Mouse (Mus musculus) right cerebral cortex, postnatal 14 days (tissue): ENCODE data around the gene Rcan3.

ENCODE experiments used
- DNase-seq: peaks from one replicate; pipeline ENCODE4 v3.0.0; 2022

Rcan3 gene

DNA sequence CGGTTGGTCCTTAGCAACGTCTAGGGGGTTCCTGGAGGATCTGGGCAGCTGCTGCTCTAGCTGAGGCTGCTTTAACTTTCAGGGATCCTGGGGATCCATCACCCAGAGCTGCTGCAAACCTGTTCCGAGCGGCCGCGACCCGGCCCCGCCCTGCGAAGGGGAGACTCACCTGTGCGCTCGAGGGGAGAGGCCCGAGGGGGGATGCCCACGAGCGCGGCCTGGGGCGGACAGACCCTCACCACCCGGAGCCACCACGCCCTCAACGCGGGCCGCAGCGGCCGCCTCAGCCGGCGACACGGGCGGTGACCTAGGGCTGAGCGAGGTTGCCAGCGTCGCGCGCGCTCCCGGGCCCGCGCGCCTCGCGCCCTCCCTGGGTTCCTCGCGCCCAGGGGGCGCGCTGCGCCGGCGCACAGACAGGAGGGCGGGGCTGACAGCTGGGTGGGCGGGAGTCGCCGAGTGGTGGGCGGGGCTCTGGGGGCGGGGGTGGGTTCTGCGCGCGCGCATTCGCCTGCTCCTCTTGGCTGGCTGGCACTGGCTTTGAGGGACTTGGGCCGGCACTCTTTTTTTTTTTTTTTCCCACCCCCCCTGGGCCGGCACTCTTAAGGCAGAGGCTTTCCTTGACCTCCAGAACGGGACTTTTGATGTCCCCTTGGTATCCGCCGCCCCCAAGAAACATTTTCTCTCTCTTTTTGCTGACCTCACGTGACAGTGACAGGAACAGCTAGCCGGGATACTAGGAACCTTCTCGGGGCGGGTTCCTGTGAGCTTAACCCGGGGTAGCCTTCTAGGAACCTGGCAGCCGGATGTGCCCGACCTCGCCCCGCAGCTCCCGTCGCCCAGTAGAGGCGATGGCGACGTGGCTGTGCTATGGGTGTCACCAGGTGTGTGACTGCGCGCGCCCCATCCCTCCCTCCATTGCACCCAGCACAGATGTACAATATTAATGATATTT is at the start of gene Rcan3:
Gene Rcan3 (minus strand): TSS at position 411 of the 952 bp plus-strand sequence.
- DNase-seq = peak; percentile 69

DNA sequence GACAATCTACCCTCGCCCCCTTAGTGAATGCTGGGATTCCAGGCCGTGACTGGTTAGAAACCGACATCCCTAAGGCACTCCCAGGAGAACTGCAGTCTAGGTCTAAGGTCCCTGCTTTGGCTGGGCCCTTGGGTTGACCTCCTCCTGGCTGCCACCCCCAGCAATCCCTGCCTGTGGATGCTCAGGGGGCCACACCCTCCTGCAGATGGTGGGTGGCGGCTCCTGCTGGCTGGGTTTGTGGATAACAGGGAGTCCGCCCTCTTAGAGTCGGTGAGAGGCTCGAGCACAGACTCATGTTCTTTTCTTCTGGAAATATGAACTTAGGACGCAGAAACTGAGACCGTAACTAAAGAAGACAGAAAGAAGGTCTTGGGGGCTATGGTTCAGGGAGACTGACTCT is 46.7 kb upstream of the Rcan3 start:
- DNase-seq = no peak

DNA sequence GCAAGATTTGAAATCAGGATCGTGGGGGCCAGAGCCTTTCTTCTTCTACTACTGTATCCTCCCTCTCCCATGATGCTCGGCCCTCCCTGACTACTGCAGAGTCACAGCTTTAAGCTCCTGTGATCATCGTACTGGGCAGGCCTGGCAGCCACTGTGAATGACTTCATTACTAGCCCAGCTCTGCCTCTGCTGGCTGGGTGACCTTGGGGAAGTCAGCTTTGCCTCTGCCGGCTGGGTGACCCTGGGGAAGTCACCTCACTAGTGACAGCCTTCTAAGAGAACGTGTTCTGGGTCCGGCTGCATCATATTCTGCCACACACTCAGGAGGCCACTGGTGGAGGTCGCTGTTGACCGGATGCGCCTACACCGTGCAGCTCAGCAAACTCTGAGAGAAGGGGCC is 44.2 kb upstream of the Rcan3 start:
- DNase-seq = no peak

DNA sequence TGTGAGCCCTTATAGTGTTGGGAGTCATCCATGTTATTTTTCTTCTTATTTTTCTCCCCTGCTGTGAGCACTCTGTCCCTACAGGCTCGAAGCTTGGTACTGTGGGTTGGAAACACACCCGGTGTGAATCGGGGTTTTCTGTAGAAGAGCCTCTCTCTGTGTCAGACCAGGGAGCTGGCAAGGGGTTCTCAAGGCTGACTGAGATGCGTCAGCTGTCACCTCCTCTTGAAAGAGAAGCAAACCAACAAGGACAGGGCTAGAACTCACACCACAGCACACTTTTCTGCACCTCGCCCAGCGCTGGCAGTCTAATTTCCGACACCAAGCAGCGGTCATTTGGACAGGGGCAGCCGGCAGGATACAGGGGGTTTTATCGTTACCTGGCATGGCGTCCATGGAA is 29.8 kb upstream of the Rcan3 start:
- DNase-seq = no peak

DNA sequence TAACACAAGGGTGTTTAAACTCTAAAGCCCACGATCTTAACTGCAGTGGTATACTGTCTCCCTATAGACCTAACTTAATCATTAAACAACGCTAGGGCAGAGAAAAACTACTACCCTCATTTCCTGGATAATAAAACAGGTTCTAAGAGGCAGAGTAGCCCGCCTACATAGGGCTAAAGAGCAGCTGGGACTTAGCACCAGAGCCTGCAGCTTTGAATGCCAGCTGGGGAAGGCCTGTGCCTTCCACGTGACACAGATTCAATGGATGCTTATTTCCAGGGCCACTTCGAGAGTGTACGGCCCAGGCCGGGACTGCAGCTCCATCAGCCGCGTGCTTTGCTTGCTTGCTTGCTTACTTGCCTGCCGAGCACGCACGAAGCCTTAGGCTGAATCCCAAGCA is 19.9 kb upstream of the Rcan3 start:
- DNase-seq = no peak

DNA sequence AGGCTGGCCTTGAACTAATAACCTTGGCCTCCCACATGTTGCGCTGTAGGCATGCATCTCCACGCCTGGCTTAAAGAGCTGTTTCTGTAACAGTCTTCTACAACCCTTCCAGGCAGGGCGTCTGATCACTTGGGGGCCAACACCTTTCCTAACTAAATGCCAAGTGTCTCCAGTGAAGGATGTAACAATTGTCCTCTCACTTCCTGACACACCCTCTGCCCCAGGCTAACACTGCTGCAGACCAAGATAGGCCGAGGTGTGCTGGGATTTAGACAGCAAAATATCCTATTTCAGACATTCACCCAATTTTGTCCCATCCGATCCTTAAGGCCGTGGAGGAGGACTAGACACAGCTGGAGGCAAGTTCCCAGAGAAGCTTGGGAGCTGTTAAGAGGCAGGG is 19.5 kb upstream of the Rcan3 start:
- DNase-seq = no peak

DNA sequence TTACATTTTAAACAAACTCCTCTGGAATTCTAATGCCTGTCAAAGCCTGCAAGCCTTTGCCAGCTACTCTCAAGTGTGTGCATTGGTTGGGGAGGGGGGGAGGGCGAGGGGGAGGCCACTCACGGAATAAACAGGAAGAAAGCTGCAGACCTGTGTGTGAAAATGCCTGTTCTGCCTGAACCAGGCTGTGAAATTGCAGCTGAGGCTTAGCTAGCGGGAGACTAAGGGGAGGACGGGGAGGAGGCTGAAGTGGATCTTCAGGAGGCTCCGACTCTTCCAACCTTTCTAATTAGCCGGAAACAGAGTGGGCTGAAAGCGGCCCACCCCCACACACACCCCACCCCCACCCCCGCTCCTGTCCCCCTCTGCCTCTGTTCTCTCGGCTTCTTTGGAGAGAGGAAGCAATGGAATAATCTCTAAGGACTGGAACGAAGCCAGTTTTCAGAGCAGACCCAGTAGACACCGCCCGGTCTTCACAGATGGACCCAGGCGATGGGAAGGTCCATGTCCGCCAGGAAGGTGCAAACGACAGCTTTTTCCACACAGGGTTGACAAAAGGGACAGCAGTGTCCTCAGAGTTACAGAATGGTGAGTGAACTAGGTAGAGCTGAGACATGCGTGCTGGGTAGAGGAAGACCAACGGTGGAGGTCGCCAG is 17.8 kb upstream of the Rcan3 start:
- DNase-seq = no peak

DNA sequence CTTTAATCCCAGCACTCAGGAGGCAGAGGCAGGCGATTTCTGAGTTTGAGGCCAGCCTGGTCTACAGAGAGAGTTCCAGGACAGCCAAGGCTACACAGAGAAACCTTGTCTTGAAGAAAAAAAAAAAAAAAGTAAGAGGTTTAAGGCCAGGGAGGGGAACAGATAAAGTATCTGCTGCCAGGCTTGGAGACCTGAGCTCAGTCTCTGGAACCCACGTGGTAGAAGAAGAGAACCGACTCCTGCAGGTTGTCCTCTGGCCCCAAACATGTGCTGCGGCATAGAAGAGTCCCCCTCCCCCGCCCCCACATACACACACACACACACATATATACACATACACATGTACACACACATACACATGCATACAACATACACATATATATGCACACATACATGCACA is 8.8 kb upstream of the Rcan3 start:
- DNase-seq = no peak

DNA sequence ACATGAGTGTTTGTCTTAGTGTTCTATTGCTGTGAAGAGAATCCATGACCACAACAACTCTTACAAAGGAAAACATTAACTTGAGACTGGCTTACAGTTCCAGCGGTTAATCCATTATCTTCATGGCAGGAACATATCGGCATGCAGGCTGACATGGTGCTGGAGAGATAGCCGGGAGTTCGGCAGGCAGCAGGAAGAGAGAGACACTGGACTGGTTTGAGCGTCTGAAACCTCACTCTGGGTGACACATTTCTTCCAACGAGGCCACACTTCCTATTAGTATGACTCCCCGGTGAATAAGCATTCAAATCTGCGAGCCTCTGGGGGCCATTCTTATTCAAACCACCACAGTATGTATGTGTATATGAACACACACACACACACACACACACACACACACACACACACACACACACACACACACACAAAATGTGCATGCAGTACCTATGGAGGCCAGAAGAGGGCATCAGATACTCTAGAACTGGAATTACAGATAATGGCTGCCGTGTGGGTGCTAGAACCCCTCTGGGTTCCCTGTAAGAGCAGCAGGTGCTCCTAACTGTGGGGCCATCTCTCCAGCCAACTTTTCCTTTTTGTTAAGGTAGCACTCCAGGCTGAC is 6.4 kb upstream of the Rcan3 start:
- DNase-seq = no peak

DNA sequence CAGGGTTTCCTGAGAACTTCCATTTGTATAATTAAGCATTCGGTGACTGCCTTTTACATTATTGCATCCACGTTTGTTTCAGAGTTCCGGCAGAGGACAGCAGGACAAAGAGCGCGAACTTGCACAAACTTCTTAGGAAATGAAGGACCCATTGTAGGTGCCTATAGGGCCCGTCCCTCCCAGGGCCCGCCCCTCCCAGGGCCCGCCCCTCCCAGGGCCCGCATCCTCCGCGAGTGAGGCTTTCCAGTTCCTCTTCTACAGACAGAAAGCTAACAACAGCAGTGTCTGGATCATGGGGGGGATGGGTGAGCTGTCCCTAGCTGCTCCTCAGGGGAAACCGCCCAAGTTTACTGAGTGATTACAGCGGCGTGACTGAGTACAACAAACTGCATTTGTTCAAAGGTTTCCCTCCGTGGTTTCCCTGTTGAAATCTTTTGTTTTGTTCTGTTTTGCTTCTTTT is 5.6 kb upstream of the Rcan3 start:
- no peak for DNase-seq

DNA sequence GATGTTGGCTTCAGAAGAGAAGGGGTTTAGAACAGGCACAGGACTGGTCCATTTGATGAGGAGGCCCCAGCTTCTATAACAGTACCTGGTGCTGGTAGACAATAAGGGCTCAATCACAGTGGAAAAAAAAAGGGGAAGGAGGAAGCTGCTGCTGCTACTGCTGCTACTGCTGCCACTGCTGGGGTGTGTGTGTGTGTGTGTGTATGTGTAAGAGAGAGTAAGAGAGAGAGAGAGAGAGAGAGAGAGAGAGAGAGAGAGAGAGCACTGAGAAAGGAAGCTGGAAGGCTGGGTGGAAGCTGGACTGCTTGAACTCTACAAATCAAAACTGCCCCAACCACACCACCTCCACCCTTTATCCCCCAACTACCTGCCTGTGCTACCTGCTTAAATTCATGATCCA is 4.3 kb upstream of the Rcan3 start:
- DNase-seq = no peak

DNA sequence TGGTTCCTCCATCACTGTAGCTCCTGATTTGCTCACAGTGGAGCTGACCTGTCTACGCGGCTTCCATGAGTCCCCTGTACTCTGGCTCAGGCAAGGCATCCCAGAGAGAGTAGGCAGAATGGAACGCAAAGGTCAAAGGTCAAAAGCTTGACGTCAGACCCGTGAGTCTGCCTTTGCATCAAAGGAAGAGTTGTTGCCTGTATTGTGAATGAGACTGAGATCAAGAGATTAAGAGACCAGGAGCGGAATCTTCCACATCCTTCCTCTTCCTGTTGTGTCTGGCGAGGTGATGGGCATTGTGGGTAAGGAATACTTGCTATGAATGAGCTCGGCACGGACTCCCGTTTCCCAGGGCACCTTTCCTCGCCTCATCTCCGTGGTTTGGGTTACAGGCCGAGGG is 2.6 kb upstream of the Rcan3 start:
- DNase-seq = no peak

DNA sequence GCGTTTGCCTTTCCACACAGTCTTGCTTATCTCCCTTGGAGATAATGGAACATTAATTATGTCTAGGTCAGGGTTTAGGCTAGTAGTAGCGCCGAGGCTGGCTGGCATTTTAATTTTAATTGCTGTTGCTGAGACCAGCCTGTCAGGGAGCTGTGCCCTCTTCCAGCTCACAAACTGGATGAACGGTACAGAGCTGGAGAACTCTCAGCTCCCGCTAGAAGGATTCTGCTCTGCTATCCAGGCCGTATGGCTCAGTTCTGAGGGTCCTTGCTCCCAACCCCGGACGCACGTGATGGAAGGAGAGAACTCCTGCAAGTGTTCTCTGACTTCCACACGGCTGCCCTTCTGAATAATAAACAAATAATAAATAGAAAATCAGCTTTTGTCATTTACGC is 739 bp upstream of the Rcan3 start:
- no peak for DNase-seq

DNA sequence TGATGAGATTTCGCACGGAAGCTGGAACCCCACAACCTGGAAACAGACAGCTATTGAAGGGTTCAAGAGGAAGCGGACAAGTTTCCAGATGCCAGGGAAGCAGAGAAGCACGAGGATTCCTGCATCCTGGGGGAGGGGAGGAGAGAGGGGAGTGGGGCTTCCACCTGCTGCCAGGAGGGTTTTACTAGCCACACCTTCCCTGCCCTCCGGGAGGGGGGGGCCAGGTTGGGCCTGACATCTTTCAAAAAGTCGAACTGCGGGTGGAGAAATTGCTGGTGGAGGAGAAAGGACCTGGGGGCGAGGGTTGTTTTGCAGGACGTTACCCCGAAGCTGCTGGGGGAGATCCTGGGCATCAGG is 589 bp downstream of the Rcan3 start:
- DNase-seq = no peak

DNA sequence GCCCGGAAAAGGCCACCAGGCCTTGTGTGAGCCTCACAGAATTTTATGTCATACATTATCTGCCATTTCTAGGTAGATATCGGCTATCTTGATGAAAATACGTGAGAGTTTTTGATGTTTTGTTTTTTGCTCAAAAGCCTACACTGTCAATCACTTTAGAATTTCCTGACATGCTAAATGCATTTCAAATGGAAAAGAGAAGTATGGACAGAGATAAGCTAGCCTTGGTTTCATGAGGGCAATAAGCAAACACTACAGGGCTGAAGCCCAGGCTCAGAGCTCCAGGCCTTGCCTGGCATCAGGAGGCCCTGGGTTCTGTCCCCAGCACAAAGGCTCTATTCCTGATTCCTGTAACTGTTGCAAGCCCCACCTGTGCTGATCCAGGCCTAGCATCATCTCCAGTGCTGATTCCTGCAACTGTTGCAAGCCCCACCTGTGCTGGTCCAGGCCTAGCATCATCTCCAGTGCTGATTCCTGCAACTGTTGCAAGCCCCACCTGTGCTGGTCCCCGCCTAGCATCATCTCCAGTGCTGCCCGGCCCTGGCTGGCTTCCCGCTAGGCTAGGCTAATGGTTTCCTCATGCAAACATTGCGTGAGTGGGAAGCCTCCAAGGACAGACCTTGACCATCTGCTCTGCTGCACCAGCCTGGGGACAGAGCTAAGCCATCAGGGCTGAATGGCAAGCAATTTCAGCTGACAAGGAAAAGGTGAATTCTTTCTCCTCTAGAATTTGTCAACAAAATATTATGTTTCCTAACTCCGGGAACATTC is 3.5 kb downstream of the Rcan3 start:
- no peak for DNase-seq

DNA sequence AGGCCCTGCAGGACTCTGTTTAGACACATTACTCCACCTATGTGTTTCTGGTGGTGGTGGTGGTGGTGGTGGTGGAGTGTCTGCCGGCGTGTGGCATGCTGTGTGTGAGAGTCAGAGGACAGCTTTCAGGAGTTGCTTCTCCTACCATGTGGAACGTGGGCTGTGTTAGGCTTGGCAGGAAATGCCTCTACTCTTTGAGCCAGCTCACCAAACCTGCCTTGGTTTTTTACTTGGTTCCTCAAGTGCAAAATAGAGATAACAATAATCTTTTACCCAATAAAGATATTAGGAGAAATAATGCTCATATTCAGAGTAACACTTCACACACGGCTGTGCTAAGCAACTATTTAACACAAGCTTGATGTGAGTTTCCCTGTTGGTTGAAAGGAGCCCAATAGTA is 4.3 kb downstream of the Rcan3 start:
- DNase-seq = no peak

DNA sequence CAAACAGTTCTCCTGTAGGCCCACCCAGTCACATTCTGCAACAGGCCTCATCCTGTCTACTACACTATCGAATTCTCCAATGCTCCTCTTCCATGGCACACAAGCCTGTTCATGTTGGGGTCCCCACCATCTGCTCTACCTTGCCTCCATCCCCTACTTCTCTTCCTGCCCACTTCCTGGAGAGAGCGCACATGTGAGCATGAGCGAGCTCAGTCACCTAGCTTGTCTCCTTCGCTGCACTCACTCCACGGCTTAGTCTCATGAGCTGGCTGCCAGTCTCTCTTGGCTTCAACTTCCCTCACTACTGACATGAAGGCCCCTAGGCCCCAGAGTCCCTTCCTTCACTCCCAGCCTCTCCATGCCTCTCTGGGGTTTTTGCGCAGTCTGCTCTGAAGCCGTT is 7.1 kb downstream of the Rcan3 start:
- DNase-seq = no peak

DNA sequence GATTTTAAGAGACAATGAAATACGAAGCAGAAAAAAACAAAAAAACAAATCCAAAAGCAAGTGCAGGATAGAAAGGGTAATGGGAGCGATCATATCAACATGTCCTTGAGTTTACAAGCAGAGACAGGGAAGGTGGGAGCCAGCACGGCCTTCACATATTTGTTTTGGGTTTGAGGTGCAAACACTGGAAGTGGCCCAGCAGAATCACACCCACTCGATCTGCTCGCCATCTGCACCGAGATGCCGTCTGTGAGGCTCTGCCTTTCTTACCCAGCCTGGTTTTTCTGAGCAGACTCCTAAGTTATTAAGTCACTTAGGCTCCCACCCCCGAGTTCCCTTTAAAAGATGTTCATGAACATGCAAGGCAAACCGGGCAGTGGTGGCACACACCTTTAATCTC is 8.0 kb downstream of the Rcan3 start:
- DNase-seq = peak; percentile 70

DNA sequence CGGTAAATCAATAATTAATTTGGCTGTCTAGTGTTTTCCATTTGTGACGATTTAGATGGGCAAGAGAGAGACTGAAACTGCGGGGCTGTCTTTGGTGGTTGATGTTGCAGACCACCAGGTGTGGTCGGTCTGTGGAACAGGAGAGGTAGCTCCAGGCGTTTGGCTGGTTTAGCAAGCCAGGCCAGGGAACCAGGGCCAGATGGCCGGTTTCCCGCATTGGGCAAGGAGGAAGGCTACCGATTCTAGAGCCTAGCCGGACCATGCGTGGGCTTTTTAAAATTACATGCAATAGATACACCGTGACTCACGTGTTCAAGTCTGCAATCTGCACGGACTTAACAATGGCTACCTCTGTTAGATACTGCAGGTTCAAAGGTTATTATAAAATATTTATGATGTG is 12.7 kb downstream of the Rcan3 start:
- DNase-seq = no peak

DNA sequence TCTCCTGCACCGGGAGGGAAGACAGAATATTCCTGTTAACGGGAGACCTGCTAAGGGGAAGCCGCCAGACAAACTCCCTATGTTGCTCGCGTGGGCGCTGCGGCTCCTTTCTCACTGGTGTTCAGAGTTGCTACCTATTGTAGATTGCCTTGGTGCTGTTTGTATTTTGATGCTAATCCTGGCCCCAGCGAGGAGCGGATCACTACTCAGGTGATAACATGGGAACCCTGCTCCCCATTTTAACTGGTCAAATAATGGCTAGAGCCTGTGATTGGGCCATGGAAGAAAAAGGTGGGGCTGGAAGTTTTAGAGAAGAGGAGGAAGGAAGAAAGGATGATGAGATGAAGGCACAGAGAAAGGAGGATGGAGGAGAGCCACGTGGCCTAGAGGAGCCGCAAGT is 13.2 kb downstream of the Rcan3 start:
- DNase-seq = no peak

DNA sequence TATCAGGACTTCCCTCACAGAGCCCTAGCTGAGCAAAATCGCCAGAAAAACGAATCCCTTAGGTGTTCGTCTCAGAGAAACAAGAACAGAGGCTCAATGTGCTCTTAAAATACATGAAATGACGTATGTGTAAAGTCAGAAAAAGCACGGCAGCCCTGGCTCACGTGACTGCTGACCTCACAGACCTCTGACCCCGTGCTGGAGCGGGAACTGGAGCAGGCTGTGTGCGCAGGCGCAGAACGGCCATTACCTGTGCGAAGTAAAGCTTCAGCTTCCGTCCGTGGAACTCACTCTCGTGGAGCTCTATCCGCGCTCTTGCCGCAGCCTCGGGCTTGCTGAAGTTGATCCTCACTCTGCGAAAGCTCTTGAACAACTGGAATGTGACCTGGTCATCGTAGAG is 13.7 kb downstream of the Rcan3 start:
- DNase-seq = no peak

DNA sequence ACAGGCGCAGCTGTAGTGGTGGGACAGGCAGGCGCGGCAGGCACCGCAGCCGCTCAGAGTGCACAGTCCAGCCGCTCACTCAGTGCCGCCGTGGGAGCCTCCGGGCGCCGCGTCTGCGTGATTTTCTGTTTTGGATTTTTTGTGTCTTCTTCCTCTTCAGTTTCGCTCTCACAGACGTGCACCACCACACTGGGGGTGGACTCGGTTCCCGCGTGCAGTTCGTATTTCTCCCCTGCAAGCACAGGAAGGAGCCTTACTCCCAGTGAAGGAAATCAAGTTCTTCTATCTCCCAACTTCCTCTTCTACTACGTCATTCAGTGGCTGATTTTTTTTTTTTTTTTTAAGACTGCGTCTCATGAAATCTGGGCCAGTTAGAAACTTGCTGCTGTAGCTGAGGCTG is 17.3 kb downstream of the Rcan3 start:
- no peak for DNase-seq

DNA sequence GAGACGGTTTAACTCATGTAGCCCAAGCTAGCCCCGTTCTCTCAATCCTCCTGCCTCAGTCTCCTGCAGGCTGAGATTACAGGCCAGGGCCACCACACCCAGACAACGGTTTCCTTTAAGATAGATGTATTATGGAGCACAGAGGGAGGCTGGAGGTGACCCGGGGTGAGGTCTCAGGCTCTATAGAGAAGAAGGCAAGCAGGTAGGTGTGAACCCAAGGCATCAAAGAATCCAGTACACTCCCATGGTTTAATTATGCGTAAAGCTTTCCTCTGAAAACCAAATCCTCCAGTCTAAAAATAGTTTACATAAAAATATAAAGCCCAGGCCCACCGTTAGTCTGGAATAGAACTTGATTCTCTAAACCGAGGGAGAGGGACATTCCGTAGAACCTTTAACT is 20.2 kb downstream of the Rcan3 start:
- DNase-seq = no peak
